Mouse (Mus musculus) kidney, adult 2 months (tissue): ENCODE results near the gene Cntf. TPM values are rescaled to one million over a fixed set of nuclear protein-coding genes. Genes with fewer than 3 reads are reported as not detected.
A peak's percentile ranks its signal among the peaks of the same experiment; 100 is the strongest.

ENCODE experiments used
- DNase-seq: peaks from one replicate; pipeline ENCODE4 v3.0.0; 2021
- H3K27ac ChIP-seq: fragments of 200-500 bp; 2 replicates; pipeline ENCODE4 v1.5.1; 2012; ENCODE audit warnings: low read depth, low read length, control low read depth, inconsistent platforms; ENCODE audit not compliant: insufficient read depth
- H3K27me3 ChIP-seq: fragments of 200-500 bp; replicated peaks from 2 replicates; pipeline ENCODE4 v1.6.1; 2012; ENCODE audit warnings: mild to moderate bottlenecking, moderate library complexity, low read length, inconsistent platforms; ENCODE audit not compliant: control insufficient read depth, insufficient read depth
- H3K36me3 ChIP-seq: fragments of 200-500 bp; 2 replicates; pipeline ENCODE4 v1.6.1; 2012; ENCODE audit warnings: mild to moderate bottlenecking, moderate library complexity, low read length, inconsistent platforms; ENCODE audit not compliant: control insufficient read depth, insufficient read depth
- H3K4me1 ChIP-seq: fragments of 200-500 bp; 2 replicates; pipeline ENCODE4 v1.6.1; 2011; ENCODE audit warnings: low read length; ENCODE audit not compliant: control insufficient read depth, insufficient read depth
- H3K4me3 ChIP-seq: fragments of 200-500 bp; 2 replicates; pipeline ENCODE4 v1.5.1; 2011; ENCODE audit warnings: mild to moderate bottlenecking, low read depth, low read length, control low read depth; ENCODE audit not compliant: insufficient read depth
- CTCF ChIP-seq: fragments of 200-500 bp; conservative IDR thresholded peaks from 2 replicates; pipeline ENCODE4 v1.5.1; 2011; ENCODE audit warnings: low read depth, mild to moderate bottlenecking, control low read depth, low read length, moderate library complexity, mixed read lengths; ENCODE audit not compliant: insufficient read depth, insufficient read length
- POLR2A ChIP-seq: fragments of 200-500 bp; IDR thresholded peaks from one replicate; pipeline ENCODE4 v1.6.1; 2011; ENCODE audit warnings: low read depth, low read length, control low read depth
- WGBS: fragments of 180-500 bp; shearing (Covaris S2); methylation state at CpG from one replicate; pipeline ENCODE4 v1.1.7; 2018; 5-methylcytosine and 5-hydroxymethylcytosine counted together
- polyA plus RNA-seq: library from polyadenylated mRNA; depleted of rRNA; stranded (reverse); fragments of >200 nt; gene quantifications from 2 replicates; pipeline ENCODE4 v1.2.3, GENCODE M21; 2012

The Cntf gene
- polyA plus RNA-seq, 1 experiment = 3.6 TPM

GRCm38 (mm10) chr19:12762212-12763130 lies 3.0 kb downstream of the Cntf start:
- no peak for TF ChIP-seq CTCF
- no peak for TF ChIP-seq POLR2A
- Histone ChIP-seq H3K36me3 (0 out of 2 replicates have a peak, but pooled peaks cover 1% of the 10 kb centered on the region), H3K4me3 (no peak overlapping the region), H3K4me1 (no peaks in the 10 kb centered on the region), H3K27me3 (no peaks in the 10 kb centered on the region), H3K27ac (no peak overlapping the region)
- DNase-seq = peak; percentile 21
- WGBS = 67% methylated on average over 2 of the region's 2 CpGs

DNA sequence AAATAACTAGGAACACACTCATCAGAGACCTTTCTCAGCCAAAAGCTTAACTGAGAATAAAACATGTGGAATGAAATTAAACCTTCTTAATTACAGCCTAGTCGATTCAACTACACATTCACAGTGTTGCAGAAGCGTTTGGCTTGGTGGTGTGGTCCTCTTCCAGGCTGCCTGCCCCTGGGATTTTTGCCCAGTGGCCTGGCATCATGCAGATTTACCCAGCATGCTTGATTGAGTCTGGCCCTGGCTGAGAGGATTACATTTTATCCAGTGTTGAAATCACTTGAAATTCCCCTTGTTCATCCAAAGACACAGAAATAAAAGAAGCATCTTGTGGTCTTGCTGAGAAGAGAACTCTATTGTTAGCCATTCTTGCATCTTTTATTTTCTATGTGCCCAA lies 5.8 kb downstream of the Cntf start:
- Histone ChIP-seq H3K27me3 (no peaks in the 10 kb centered on the region), H3K4me3 (no peak overlapping the region), H3K36me3 (no peaks in the 10 kb centered on the region), H3K4me1 (no peaks in the 10 kb centered on the region), H3K27ac (no peak overlapping the region)
- WGBS = 31% methylated on average over 2 of the region's 2 CpGs
- TF ChIP-seq POLR2A (no peak), CTCF (no peak)
- DNase-seq = peak; percentile 77

GRCm38 (mm10) chr19:12758936-12759478 lies 6.4 kb downstream of the Cntf start:
- Histone ChIP-seq H3K4me1 (no peaks in the 10 kb centered on the region), H3K4me3 (no peak overlapping the region), H3K36me3 (no peaks in the 10 kb centered on the region), H3K27ac (no peak overlapping the region), H3K27me3 (no peaks in the 10 kb centered on the region)
- DNase-seq = no peak
- no peak for TF ChIP-seq CTCF
- no peak for TF ChIP-seq POLR2A
- WGBS = 93% methylated on average over 1 of the region's 1 CpGs

GRCm38 (mm10) chr19:12756286-12756685 lies 9.1 kb downstream of the Cntf start:
- H3K36me3 ChIP-seq = no peaks in the 10 kb centered on the region
- DNase-seq = no peak
- no peaks in the 10 kb centered on the region for H3K4me1 ChIP-seq
- no peaks in the 10 kb centered on the region for H3K27me3 ChIP-seq
- H3K27ac ChIP-seq = no peak overlapping the region
- no peak overlapping the region for H3K4me3 ChIP-seq
- WGBS = 77% methylated on average over 3 of the region's 3 CpGs
- TF ChIP-seq CTCF = no peak
- TF ChIP-seq POLR2A = no peak

- TF ChIP-seq CTCF (no peak), POLR2A (no peak)
- Histone ChIP-seq H3K36me3 (no peaks in the 10 kb centered on the region), H3K27ac (no peak overlapping the region), H3K27me3 (no peaks in the 10 kb centered on the region), H3K4me3 (no peak overlapping the region), H3K4me1 (no peaks in the 10 kb centered on the region)
- no peak for DNase-seq
- WGBS = 83% methylated on average over 2 of the region's 2 CpGs
Observed at GRCm38 (mm10) chr19:12731950-12732349, 33.5 kb downstream of the Cntf start.

DNA sequence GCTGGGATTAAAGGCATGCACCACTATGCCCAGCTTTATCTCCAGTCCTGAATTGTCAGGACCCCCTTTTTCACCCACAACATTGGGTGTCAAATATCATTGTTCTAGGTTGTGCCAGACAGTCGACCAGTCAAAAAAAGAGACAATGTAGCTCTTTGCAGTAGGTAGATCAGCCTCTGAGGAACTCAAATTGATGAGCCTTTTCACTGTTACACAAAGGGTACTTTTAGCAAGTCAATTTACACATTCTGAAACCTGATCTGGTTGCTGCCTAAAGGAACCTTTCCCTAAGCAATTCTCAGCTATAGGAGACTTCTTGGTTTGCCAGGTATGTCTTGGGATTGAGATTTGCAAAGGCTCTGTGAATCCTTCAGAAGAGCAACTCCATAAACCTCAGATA lies 34.4 kb downstream of the Cntf start:
- DNase-seq = no peak
- no peaks in the 10 kb centered on the region for H3K4me1 ChIP-seq
- no peaks in the 10 kb centered on the region for H3K36me3 ChIP-seq
- no peak overlapping the region for H3K4me3 ChIP-seq
- WGBS = 57% methylated on average over 1 of the region's 1 CpGs
- TF ChIP-seq CTCF (no peak), POLR2A (no peak)
- H3K27me3 ChIP-seq = no peaks in the 10 kb centered on the region
- H3K27ac ChIP-seq = no peak overlapping the region

GRCm38 (mm10) chr19:12725851-12726250 lies 39.6 kb downstream of the Cntf start:
- 62% methylated on average over 1 of the region's 1 CpGs for WGBS
- no peaks in the 10 kb centered on the region for H3K4me1 ChIP-seq
- H3K36me3 ChIP-seq = no peaks in the 10 kb centered on the region
- H3K27ac ChIP-seq = no peak overlapping the region
- DNase-seq = no peak
- H3K4me3 ChIP-seq = no peak overlapping the region
- no peak for TF ChIP-seq POLR2A
- no peak for TF ChIP-seq CTCF
- no peaks in the 10 kb centered on the region for H3K27me3 ChIP-seq
